ENCODE assay signal across 18 mouse cellular contexts in genomic region chr9:102747902-102748301, GRCm38 (mm10). TPM values are rescaled to one million over a fixed set of nuclear protein-coding genes. Genes with fewer than 3 reads are reported as not detected.
DNase-seq lines count a peak whose midpoint lies in the region; ATAC-seq and TF ChIP-seq lines count a peak whose summit lies in the region.
"Had no signal": no experiment of that assay in that cellular context is flagged by ENCODE, and none has a peak within 500 bp of the region (broad histone marks: within the 10 kb centered on the region; RNA-seq: fewer than 3 reads in every experiment).

No protein-coding gene starts in this region.

- no peaks in the 10 kb centered on the region for H3K9me3 ChIP-seq in kidney, embryonic 15.5 days (replicated peaks)
- no peaks in the 10 kb centered on the region for H3K9me3 ChIP-seq in lung, postnatal 0 days (ENCODE audit: low read length)
- H3K9me3 ChIP-seq in stomach, postnatal 0 days (ENCODE audit: control insufficient read depth, low read length): no peaks in the 10 kb centered on the region
- H3K9me3 ChIP-seq: forebrain, embryonic 10.5 days; hindbrain, embryonic 12.5 days; liver, embryonic 12.5 days; megakaryocyte, embryonic 14.5 days; neural tube, embryonic 13.5 days had no signal

- DNase-seq in kidney, adult 11 months: no peak
- DNase-seq in lung, postnatal 0 days (ENCODE audit: low spot score): peak; percentile 60
- DNase-seq in lung, adult 2 months: no peak
- no peak for DNase-seq in stomach, postnatal 0 days (ENCODE audit: low spot score)
- DNase-seq in layer of hippocampus, adult 2 months (ENCODE audit: low spot score in 2 of 2): no peak
- no peak for DNase-seq in spleen, postnatal 4 days (ENCODE audit: low spot score in 2 of 2)
- DNase-seq: adrenal gland, adult 8-10 months; cerebellum, adult 9-10 months; heart, adult 2 months; kidney, postnatal 14 days; thymus, postnatal 14 days had no signal

- no peaks in the 10 kb centered on the region for H3K36me3 ChIP-seq in kidney, embryonic 15.5 days
- no peaks in the 10 kb centered on the region for H3K36me3 ChIP-seq in lung, postnatal 0 days (ENCODE audit: insufficient read depth, low read length)
- no peaks in the 10 kb centered on the region for H3K36me3 ChIP-seq in stomach, postnatal 0 days (ENCODE audit: control insufficient read depth, insufficient read depth, low read length)
- H3K36me3 ChIP-seq: forebrain, embryonic 10.5 days; hindbrain, embryonic 12.5 days; liver, embryonic 12.5 days; neural tube, embryonic 13.5 days had no signal

- H3K27me3 ChIP-seq in kidney, embryonic 15.5 days: no peaks in the 10 kb centered on the region
- no peaks in the 10 kb centered on the region for H3K27me3 ChIP-seq in lung, postnatal 0 days (replicated peaks; ENCODE audit: insufficient read depth, low read length)
- no peaks in the 10 kb centered on the region for H3K27me3 ChIP-seq in stomach, postnatal 0 days (ENCODE audit: control insufficient read depth, insufficient read depth, low read length)
- H3K27me3 ChIP-seq: hindbrain, embryonic 12.5 days; liver, embryonic 12.5 days; neural tube, embryonic 13.5 days had no signal

- TF ChIP-seq POLR2A in lung, adult 2 months (IDR thresholded peaks at IDR 0.05; ENCODE audit: borderline replicate concordance, extremely low read depth, low read depth, low read length): no peak
- TF ChIP-seq POLR2A in embryonic fibroblast, embryonic 13.5 days (IDR thresholded peaks at IDR 0.05; ENCODE audit: low read depth, low read length): no peak

- H3K4me3 ChIP-seq in kidney, embryonic 15.5 days (replicated peaks): no peak overlapping the region
- no peak overlapping the region for H3K4me3 ChIP-seq in lung, postnatal 0 days (ENCODE audit: low read depth, low read length)
- no peak overlapping the region for H3K4me3 ChIP-seq in lung, adult 2 months (replicated peaks; ENCODE audit: extremely low read depth, low read depth, low read length)
- H3K4me3 ChIP-seq in embryonic fibroblast, embryonic 13.5 days (ENCODE audit: insufficient read depth, low read length): no peak overlapping the region
- no peak overlapping the region for H3K4me3 ChIP-seq in stomach, postnatal 0 days (ENCODE audit: low read depth, low read length)
- no peak overlapping the region for H3K4me3 ChIP-seq in layer of hippocampus, adult 2 months
- H3K4me3 ChIP-seq: forebrain, embryonic 10.5 days; heart, adult 2 months; hindbrain, embryonic 12.5 days; liver, embryonic 12.5 days; megakaryocyte, embryonic 14.5 days; neural tube, embryonic 13.5 days had no signal

- no peak for ATAC-seq in kidney, embryonic 15.5 days (replicated peaks; ENCODE audit: low FRiP score)
- peak; percentile 52 for ATAC-seq in lung, postnatal 0 days
- ATAC-seq in stomach, postnatal 0 days (ENCODE audit: low FRiP score, low TSS enrichment): 0 out of 2 replicates have a peak, but pooled peaks have one; percentile 38
- ATAC-seq: liver, embryonic 12.5 days had no signal

- H3K4me2 ChIP-seq in kidney, embryonic 15.5 days: no peak overlapping the region
- no peak overlapping the region for H3K4me2 ChIP-seq in lung, postnatal 0 days (replicated peaks; ENCODE audit: low read depth, low read length)
- H3K4me2 ChIP-seq in stomach, postnatal 0 days (replicated peaks; ENCODE audit: low read depth): no peak overlapping the region
- H3K4me2 ChIP-seq: hindbrain, embryonic 12.5 days; liver, embryonic 12.5 days; neural tube, embryonic 13.5 days had no signal

- 46% methylated on average over 5 of the region's 5 CpGs for WGBS in kidney, embryonic 15.5 days
- 10% methylated on average over 5 of the region's 5 CpGs for WGBS in lung, postnatal 0 days
- 24% methylated on average over 5 of the region's 5 CpGs for WGBS in lung, adult 2 months
- 22% methylated on average over 5 of the region's 5 CpGs for WGBS in stomach, postnatal 0 days

- peaks cover 19% of the 10 kb centered on the region for H3K4me1 ChIP-seq in kidney, embryonic 15.5 days
- H3K4me1 ChIP-seq in lung, postnatal 0 days (ENCODE audit: insufficient read depth, low read depth, low read length): peaks cover 8% of the 10 kb centered on the region; the same call in 1 of the 2 replicates
- H3K4me1 ChIP-seq in lung, adult 2 months (ENCODE audit: control insufficient read depth, insufficient read depth, low read length): peaks cover 3% of the 10 kb centered on the region
- peaks cover 6% of the 10 kb centered on the region for H3K4me1 ChIP-seq in embryonic fibroblast, embryonic 13.5 days (ENCODE audit: control insufficient read depth, insufficient read depth, low read length)
- 0 out of 2 replicates have a peak, but pooled peaks cover 6% of the 10 kb centered on the region for H3K4me1 ChIP-seq in stomach, postnatal 0 days (replicated peaks; ENCODE audit: control insufficient read depth, insufficient read depth)
- H3K4me1 ChIP-seq: hindbrain, embryonic 12.5 days; liver, embryonic 12.5 days had no signal

- TF ChIP-seq EP300 in lung, postnatal 0 days (IDR thresholded peaks at IDR 0.05): no peak
- no peak for TF ChIP-seq EP300 in stomach, postnatal 0 days (optimal IDR thresholded peaks at IDR 0.05)

- H3K9ac ChIP-seq in kidney, embryonic 15.5 days: no peak overlapping the region
- H3K9ac ChIP-seq in lung, postnatal 0 days (replicated peaks; ENCODE audit: low read depth): no peak overlapping the region
- H3K9ac ChIP-seq in stomach, postnatal 0 days (ENCODE audit: low read length): no peak overlapping the region
- H3K9ac ChIP-seq: hindbrain, embryonic 12.5 days; liver, embryonic 12.5 days; neural tube, embryonic 13.5 days had no signal

- no peak for TF ChIP-seq CTCF in lung, postnatal 0 days (IDR thresholded peaks at IDR 0.05)
- no peak for TF ChIP-seq CTCF in lung, adult 2 months (IDR thresholded peaks at IDR 0.05; ENCODE audit: insufficient read depth, low read length)
- no peak for TF ChIP-seq CTCF in embryonic fibroblast, embryonic 13.5 days (IDR thresholded peaks at IDR 0.05; ENCODE audit: borderline replicate concordance, insufficient read depth, low read length)
- TF ChIP-seq CTCF in stomach, postnatal 0 days (IDR thresholded peaks at IDR 0.05; ENCODE audit: low read depth): no peak
- no peak for TF ChIP-seq CTCF in layer of hippocampus, adult 2 months (conservative IDR thresholded peaks at IDR 0.05)

- H3K27ac ChIP-seq in kidney, embryonic 15.5 days: peak overlapping the region; percentile 66
- peak overlapping the region; percentile 39; the same call in 1 of the 2 replicates for H3K27ac ChIP-seq in lung, postnatal 0 days (ENCODE audit: low read length)
- H3K27ac ChIP-seq in embryonic fibroblast, embryonic 13.5 days (ENCODE audit: insufficient read depth, low read length): peak overlapping the region; percentile 65
- peak overlapping the region; percentile 53 for H3K27ac ChIP-seq in stomach, postnatal 0 days (replicated peaks)
- H3K27ac ChIP-seq in layer of hippocampus, adult 2 months: no peak overlapping the region
- H3K27ac ChIP-seq: forebrain, embryonic 10.5 days; heart, adult 2 months; hindbrain, embryonic 12.5 days; liver, embryonic 12.5 days; neural tube, embryonic 13.5 days had no signal

RNA-seq across cellular contexts. Expression of gene Amotl2, which starts 31.4 kb away (rescaled TPM):
- polyA plus RNA-seq in kidney, embryonic 15.5 days (2015; fragmentation: Nextera tagmentation; extraction: Ambion mirVana): 43.3 and 45.1 TPM in 2 replicates
- polyA plus RNA-seq in lung, postnatal 0 days (2015; fragmentation: Nextera tagmentation; extraction: Ambion mirVana): 50.3 and 56.3 TPM in 2 replicates
- 82.6 and 101 TPM in 2 replicates for polyA plus RNA-seq in lung, adult 2 months (2012; rRNA removed)
- 135 and 188 TPM in 2 replicates for polyA plus RNA-seq in embryonic fibroblast, embryonic 13.5 days (2011; ENCODE audit: insufficient read length, low read depth, missing spikeins)
- polyA plus RNA-seq in stomach, postnatal 0 days (2015; fragmentation: Nextera tagmentation; extraction: Ambion mirVana): 18.6 and 22.7 TPM in 2 replicates
- total RNA-seq in layer of hippocampus, adult 2 months (2021): 10 to 100 TPM; 16.0 to 18.1 TPM
